Mouse (Mus musculus) heart, postnatal 0 days (tissue): ENCODE measurements around the gene Tinagl1.

Experiments
- CTCF ChIP-seq: IDR thresholded peaks from 2 replicates; pipeline ENCODE4 v1.5.1; 2016; ENCODE audit warnings: antibody characterized with exemption, control low read depth, low read depth
- EP300 ChIP-seq: IDR thresholded peaks from 2 replicates; pipeline ENCODE4 v1.6.1; 2016; ENCODE audit warnings: antibody characterized with exemption, low read depth

DNA sequence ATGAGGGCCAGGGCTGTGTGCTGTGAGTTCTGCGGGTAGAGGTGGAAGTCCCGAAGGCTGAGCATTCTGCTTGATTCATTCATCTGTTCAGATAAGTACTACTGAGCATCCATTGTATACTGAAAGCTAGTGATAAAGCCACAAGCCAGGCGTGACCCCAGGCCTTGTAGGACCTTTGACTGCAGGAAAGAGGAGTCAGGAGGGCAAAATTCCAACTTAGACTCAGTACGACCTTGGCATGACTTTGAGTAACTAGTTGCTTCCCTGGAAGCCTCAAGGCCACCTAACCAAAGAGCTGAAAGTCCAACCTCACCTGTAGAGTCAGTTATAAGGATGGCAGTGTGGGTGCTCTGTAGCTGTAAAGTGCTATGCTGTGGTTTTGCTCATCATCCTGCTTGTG is 54.2 kb downstream of the Tinagl1 start:
- TF ChIP-seq EP300 (no peak), CTCF (no peak)
